Mouse (Mus musculus) neural tube, embryonic 15.5 days (tissue): ENCODE measurements around the gene Pqlc2. TPM values are rescaled to one million over a fixed set of nuclear protein-coding genes. Genes with fewer than 3 reads are reported as not detected.

Source experiments
- ATAC-seq: fragments of 200-750 bp; cut with Nextera tagmentation; 2 replicates; pipeline ENCODE4 v1.8.0; 2017; ENCODE audit warnings: mild to moderate bottlenecking, moderate TSS enrichment, moderate library complexity; ENCODE audit not compliant: low FRiP score
- H3K27ac ChIP-seq: fragments of 300-500 bp; sonication (generic); replicated peaks from 2 replicates; pipeline ENCODE4 v1.5.1; 2015; ENCODE audit warnings: mild to moderate bottlenecking, inconsistent platforms
- H3K27me3 ChIP-seq: fragments of 300-500 bp; sonication (generic); replicated peaks from 2 replicates; pipeline ENCODE4 v1.6.1; 2015; ENCODE audit warnings: inconsistent platforms
- H3K36me3 ChIP-seq: fragments of 300-500 bp; sonication (generic); 2 replicates; pipeline ENCODE4 v1.6.1; 2015; ENCODE audit warnings: inconsistent platforms
- H3K4me1 ChIP-seq: fragments of 300-500 bp; sonication (generic); 2 replicates; pipeline ENCODE4 v1.6.1; 2015; ENCODE audit warnings: inconsistent platforms
- H3K4me2 ChIP-seq: fragments of 300-500 bp; sonication (generic); 2 replicates; pipeline ENCODE4 v1.6.1; 2015; ENCODE audit warnings: inconsistent platforms, mild to moderate bottlenecking, moderate library complexity
- H3K4me3 ChIP-seq: fragments of 300-500 bp; sonication (generic); replicated peaks from 2 replicates; pipeline ENCODE4 v1.5.1; 2015; ENCODE audit warnings: mild to moderate bottlenecking, inconsistent platforms
- H3K9ac ChIP-seq: fragments of 300-500 bp; sonication (generic); replicated peaks from 2 replicates; pipeline ENCODE4 v1.6.1; 2015; ENCODE audit warnings: mild to moderate bottlenecking, inconsistent platforms
- H3K9me3 ChIP-seq: fragments of 300-500 bp; sonication (generic); replicated peaks from 2 replicates; pipeline ENCODE4 v1.6.1; 2016; ENCODE audit warnings: inconsistent platforms
- WGBS: fragments of 180-500 bp; shearing (Covaris S2); methylation state at CpG from one replicate; pipeline ENCODE4 v1.1.7; 2015; ENCODE audit warnings: mixed read lengths; 5-methylcytosine and 5-hydroxymethylcytosine counted together
- polyA plus RNA-seq: library from polyadenylated mRNA; unstranded; fragments of >200 nt; fragmentation: Nextera tagmentation; extraction: Ambion mirVana; gene quantifications from 2 replicates; pipeline ENCODE4 v1.2.1, GENCODE M21; 2015

The Pqlc2 gene
- polyA plus RNA-seq, 1 experiment from 2014 or later = 14.0 TPM

DNA sequence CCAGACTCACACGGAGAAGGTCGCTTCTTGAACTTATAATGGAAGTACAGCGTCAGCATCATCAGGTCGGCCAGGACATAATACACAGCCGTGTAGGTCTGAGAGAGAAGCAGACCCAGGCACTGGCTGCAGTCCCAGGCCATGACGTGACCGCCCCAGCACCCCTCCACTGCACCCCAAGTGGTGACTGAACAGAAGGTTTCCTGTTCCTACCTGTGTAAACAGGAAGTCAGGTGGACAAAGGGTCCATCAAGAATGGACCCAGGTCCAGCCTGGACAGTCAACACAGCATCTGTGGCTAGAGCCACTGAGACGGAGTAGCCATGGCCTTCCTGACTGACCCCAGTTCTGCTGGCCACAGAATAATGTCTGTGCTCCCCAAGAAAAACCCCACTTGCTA lies 8.7 kb downstream of the Pqlc2 start:
- H3K9me3 ChIP-seq = no peaks in the 10 kb centered on the region
- H3K9ac ChIP-seq = no peak overlapping the region
- no peak overlapping the region for H3K4me2 ChIP-seq
- peaks cover 47% of the 10 kb centered on the region for H3K36me3 ChIP-seq
- H3K27ac ChIP-seq = no peak overlapping the region
- no peaks in the 10 kb centered on the region for H3K4me1 ChIP-seq
- ATAC-seq = no peak
- WGBS = 94% methylated on average over 8 of the region's 8 CpGs
- H3K4me3 ChIP-seq = no peak overlapping the region
- H3K27me3 ChIP-seq = no peaks in the 10 kb centered on the region

DNA sequence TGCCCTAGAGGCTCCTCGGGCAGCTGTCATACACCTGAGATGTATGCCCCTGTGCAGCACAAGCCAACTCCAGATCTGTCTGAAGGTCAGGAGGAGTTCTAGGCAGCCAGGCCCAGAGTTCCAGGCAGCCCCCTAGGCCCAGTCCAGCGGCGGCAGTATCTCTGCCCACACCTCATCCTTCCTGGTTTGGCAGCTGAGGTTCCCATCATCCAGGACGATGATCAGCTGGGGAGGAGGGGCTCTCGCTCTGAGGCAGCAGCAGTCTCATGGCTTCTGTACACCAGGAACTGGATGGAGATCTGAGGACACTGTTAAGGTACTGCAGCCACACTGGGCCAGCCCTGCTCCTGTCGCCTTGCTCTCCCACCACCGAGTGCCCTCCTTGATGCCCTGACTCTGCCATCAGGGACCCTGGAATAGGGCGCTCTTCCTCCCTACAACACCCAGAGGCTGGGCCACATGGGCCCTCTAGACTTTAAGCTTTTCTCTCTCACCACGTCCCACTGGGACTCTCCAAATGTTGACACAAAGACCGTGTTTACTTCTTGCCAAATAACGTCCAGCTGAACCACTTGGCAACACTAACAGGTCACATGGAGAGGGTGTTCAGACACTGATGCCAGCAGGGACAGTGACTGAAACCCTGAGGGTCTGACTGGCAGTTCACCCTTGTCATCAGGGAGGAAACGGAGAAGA lies 11.7 kb downstream of the Pqlc2 start:
- H3K9ac ChIP-seq = no peak overlapping the region
- H3K27me3 ChIP-seq = no peaks in the 10 kb centered on the region
- no peak overlapping the region for H3K4me3 ChIP-seq
- ATAC-seq = no peak
- H3K27ac ChIP-seq = no peak overlapping the region
- H3K9me3 ChIP-seq = no peaks in the 10 kb centered on the region
- no peaks in the 10 kb centered on the region for H3K4me1 ChIP-seq
- H3K4me2 ChIP-seq = no peak overlapping the region
- 85% methylated on average over 12 of the region's 12 CpGs for WGBS
- H3K36me3 ChIP-seq = peaks cover 31% of the 10 kb centered on the region

DNA sequence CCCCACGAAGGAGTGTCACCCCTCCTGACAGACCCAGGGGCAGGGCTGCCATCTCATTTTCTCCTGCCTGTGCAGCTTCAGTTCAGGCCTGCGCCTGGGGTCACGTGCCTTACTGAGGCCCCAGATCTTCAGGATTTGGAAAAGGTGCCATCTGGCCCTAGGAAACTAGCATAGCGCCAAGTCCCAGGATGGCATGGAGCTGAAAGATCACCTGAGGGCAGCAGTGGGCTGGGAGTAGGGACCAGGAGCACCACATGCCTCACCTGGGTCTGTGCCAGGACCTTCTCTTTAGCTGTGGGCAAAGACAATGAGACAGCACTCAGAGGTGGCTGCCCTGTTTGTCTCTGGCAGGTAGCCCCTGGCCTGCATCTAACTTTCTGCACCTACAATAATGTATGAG lies 12.9 kb downstream of the Pqlc2 start:
- Histone ChIP-seq H3K4me2 (no peak overlapping the region), H3K4me3 (no peak overlapping the region), H3K27me3 (no peaks in the 10 kb centered on the region), H3K27ac (no peak overlapping the region), H3K9me3 (no peaks in the 10 kb centered on the region), H3K36me3 (peaks cover 31% of the 10 kb centered on the region), H3K9ac (no peak overlapping the region), H3K4me1 (no peaks in the 10 kb centered on the region)
- ATAC-seq = no peak
- WGBS = 88% methylated on average over 4 of the region's 4 CpGs

DNA sequence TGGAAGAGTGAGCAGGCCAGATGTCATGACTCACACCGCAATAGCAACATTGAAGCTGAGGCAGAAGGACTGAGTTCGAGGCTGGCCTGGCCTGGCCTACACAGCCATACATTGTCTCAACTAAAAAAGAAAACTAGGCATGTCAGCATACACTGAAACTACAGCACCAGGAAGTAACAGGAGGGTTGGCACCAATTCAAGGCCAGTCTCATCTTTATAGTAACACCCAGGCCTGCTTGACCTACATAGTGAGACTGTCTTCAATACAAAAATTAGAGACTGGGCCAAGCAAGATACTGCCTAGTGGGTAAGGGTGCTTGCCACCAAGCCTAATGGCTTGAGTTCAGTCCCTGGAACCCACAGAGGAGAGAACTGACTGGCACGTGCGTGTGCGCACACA lies 18.5 kb downstream of the Pqlc2 start:
- ATAC-seq = no peak

DNA sequence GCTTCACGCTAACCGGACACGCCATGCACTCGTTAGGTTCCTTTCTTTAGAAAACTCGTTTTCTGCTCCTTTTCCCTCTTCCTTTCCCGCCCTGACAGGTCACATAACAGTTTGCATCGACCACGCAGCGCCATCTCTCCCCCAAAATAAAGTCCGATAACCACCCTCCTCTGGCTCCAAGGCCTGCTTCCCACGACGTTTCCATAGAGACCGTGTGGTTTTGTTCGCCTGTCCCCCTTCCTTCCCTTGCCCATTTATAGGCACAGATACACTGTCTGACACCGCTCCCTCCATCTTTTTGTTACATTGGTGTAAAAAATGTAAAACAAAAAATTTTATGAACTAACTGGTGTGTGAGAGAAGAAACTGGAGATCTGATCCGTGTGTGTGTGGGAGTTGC lies 19.4 kb downstream of the Pqlc2 start:
- H3K4me3 ChIP-seq = no peak overlapping the region
- no peak overlapping the region for H3K27ac ChIP-seq
- no peak for ATAC-seq
- H3K4me1 ChIP-seq = no peaks in the 10 kb centered on the region
- peaks cover 32% of the 10 kb centered on the region for H3K36me3 ChIP-seq
- H3K9me3 ChIP-seq = no peaks in the 10 kb centered on the region
- no peak overlapping the region for H3K9ac ChIP-seq
- H3K27me3 ChIP-seq = no peaks in the 10 kb centered on the region
- no peak overlapping the region for H3K4me2 ChIP-seq
- 90% methylated on average over 16 of the region's 16 CpGs for WGBS

More for the DNA sequence above, 18.5 kb downstream of the Pqlc2 start:
- WGBS = 97% methylated on average over 5 of the region's 5 CpGs
- Histone ChIP-seq H3K4me1 (no peaks in the 10 kb centered on the region), H3K4me2 (no peak overlapping the region), H3K9me3 (no peaks in the 10 kb centered on the region), H3K36me3 (peaks cover 31% of the 10 kb centered on the region), H3K9ac (no peak overlapping the region), H3K4me3 (no peak overlapping the region), H3K27me3 (no peaks in the 10 kb centered on the region), H3K27ac (no peak overlapping the region)

DNA sequence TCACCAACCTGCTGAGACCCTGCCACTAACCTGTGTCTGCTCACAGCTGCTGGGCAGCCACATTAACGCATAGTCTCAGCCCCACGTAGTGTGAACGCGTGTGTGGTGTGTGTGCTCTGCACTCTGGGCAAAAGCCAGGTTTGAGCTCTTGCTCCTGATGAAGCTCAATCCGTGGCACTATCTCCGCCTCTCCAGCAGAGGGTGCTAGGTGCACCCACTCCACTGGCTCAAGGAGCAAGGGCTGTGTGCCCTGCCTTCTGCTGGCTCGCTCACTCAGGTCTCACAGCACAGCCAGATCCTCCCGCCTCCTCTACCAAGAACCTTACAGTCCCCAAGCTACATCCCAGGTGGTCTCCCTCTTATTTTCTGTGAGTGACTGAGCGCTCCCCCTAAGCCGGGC lies 21.5 kb downstream of the Pqlc2 start:
- Histone ChIP-seq H3K4me2 (no peak overlapping the region), H3K4me1 (no peaks in the 10 kb centered on the region), H3K36me3 (peaks cover 36% of the 10 kb centered on the region), H3K27ac (no peak overlapping the region), H3K4me3 (no peak overlapping the region), H3K9me3 (no peaks in the 10 kb centered on the region), H3K27me3 (no peaks in the 10 kb centered on the region), H3K9ac (no peak overlapping the region)
- WGBS = 67% methylated on average over 10 of the region's 10 CpGs
- ATAC-seq = no peak

DNA sequence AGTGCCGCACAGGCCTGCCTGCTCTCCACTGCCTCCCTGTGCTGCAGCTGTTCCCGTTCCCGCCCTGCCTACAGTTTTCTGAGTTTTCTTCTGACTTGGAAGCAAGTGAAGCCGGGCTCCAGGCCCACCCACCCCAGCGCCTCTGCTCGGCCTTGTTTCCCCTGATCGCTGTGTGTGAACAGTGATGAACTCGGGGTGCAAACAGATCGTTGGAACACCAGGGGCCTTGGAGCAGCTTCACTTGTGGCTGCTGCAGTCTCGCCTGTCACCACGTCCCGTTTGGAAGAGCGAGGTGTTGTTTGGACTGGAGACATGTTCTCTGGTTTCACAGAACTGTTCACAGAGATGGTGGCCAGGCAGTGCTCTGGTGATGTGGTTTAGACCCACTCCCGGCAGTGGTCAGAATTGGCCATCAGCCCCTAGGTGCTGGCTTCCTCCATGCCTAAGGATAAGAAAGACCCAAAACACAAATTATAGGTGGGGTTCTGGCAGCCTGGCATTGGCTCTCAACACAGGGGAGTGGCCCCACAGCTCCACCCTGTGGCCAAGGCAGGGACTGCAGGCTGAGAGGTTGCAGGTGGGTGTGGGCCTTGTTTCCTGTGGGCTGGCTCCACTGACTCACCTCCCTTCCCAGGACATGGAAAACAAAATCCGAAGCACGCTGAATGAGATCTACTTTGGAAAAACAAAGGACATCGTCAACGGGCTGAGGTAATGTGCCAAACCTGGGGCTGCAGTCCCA lies 23.2 kb downstream of the Pqlc2 start:
- ATAC-seq = no peak
- Histone ChIP-seq H3K4me2 (no peak overlapping the region), H3K36me3 (peaks cover 41% of the 10 kb centered on the region), H3K9ac (no peak overlapping the region), H3K27me3 (no peaks in the 10 kb centered on the region), H3K4me1 (peaks cover 13% of the 10 kb centered on the region), H3K27ac (no peak overlapping the region), H3K4me3 (no peak overlapping the region), H3K9me3 (no peaks in the 10 kb centered on the region)
- 85% methylated on average over 18 of the region's 18 CpGs for WGBS

DNA sequence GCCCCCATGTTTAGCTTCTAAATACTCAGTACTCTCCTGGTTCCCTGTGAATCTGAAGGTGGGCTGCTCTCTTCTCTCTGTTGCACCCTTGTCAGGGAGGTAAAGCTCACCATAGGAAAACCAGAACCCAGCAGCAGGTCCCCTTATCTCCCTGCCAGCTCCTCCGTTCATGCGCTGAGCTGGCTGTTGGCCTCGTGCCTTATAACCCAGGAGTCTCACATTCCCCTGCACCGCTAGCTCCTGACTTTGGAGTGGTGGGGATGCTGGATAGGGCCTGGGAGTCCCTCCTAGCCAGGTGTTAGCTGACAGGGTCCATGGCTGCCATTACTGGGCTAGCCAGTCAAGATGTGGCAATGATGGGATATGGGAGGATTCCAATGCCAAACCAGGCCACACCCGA lies 24.3 kb downstream of the Pqlc2 start:
- Histone ChIP-seq H3K9ac (no peak overlapping the region), H3K4me1 (peaks cover 18% of the 10 kb centered on the region), H3K36me3 (peaks cover 50% of the 10 kb centered on the region), H3K4me2 (no peak overlapping the region), H3K4me3 (no peak overlapping the region), H3K27ac (no peak overlapping the region), H3K9me3 (no peaks in the 10 kb centered on the region), H3K27me3 (no peaks in the 10 kb centered on the region)
- no peak for ATAC-seq
- WGBS = 87% methylated on average over 5 of the region's 5 CpGs

DNA sequence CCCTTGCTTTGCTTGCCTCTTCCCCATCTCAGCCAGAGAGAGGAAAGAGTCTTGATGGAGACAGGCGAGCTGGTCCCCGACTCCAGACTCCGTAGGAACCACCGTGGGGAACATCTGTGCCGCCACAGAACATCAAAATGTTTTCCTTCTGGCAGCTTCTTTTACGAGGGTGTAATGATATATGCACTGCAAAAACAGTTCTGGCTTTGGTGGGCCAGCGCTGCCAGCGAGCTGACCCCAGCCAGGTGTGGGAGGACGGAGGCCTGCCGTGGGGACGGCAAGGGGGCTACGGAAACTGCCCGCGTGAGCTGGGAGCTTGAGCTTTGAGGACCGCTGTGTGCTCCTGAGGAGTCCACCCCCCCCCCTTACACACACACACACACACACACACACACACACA lies 25.6 kb downstream of the Pqlc2 start:
- no peak overlapping the region for H3K4me2 ChIP-seq
- H3K4me3 ChIP-seq = no peak overlapping the region
- no peak for ATAC-seq
- H3K27me3 ChIP-seq = no peaks in the 10 kb centered on the region
- H3K9me3 ChIP-seq = no peaks in the 10 kb centered on the region
- no peak overlapping the region for H3K27ac ChIP-seq
- no peak overlapping the region for H3K9ac ChIP-seq
- WGBS = 85% methylated on average over 15 of the region's 15 CpGs
- peaks cover 18% of the 10 kb centered on the region for H3K4me1 ChIP-seq
- H3K36me3 ChIP-seq = peaks cover 50% of the 10 kb centered on the region

DNA sequence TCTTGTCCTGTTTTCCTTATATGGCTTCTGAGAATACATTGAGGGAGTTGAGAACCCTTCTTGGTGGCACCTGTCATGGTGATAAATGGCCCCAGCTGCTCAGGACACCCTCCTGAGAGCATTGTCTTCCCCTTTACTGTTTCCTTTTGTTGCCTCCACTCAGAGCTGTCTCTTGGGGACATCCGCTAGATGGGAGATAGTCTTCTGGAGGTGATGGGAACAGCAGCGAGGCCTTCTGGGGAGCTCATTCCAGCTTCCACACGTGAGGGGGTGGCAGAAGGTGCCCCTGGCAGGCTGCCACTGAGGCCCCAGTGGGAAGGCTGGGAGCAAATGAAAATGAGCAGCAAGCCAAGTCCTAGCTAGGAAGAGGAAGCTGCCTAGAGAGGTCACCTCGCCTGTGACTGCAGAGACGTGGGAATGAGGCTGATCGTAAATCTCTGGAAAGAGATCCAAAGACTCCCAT lies 27.5 kb downstream of the Pqlc2 start:
- H3K9ac ChIP-seq = no peak overlapping the region
- no peak overlapping the region for H3K4me3 ChIP-seq
- 15% methylated on average over 6 of the region's 6 CpGs for WGBS
- no peaks in the 10 kb centered on the region for H3K9me3 ChIP-seq
- no peak overlapping the region for H3K4me2 ChIP-seq
- H3K4me1 ChIP-seq = peaks cover 18% of the 10 kb centered on the region
- no peaks in the 10 kb centered on the region for H3K27me3 ChIP-seq
- no peak for ATAC-seq
- H3K27ac ChIP-seq = peak overlapping the region; percentile 4; the same call in 1 of the 2 replicates
- peaks cover 44% of the 10 kb centered on the region for H3K36me3 ChIP-seq

DNA sequence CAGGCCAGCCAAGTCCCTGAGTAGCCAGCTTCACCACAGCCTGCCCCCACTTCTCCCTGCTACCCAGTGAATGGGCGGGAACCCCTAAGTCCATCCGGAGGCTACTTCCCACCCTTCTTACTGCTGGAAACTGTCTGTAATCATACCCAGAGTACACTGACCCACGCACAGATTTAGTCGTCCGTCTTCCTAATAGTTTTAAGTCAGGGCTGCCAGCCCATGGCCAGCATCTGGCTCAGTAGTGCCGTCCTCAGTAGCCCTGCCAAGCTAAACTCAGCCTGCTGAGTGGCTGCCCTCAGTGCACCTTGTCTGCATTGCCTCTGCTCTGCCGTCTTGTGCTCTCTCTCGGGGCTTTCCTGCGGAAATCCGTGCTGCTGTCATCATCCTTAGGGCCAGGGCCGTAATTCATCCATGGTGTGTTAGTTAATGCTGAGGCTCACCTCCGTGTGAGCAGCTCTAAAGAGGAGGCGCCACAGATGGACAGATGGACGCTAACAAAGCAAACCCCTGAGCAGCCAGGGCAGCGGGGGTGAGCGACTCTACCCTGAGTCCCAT lies 28.6 kb downstream of the Pqlc2 start:
- peaks cover 35% of the 10 kb centered on the region for H3K36me3 ChIP-seq
- 56% methylated on average over 16 of the region's 16 CpGs for WGBS
- H3K4me2 ChIP-seq = no peak overlapping the region
- H3K4me3 ChIP-seq = no peak overlapping the region
- no peak overlapping the region for H3K27ac ChIP-seq
- no peak for ATAC-seq
- no peaks in the 10 kb centered on the region for H3K9me3 ChIP-seq
- no peaks in the 10 kb centered on the region for H3K27me3 ChIP-seq
- no peak overlapping the region for H3K9ac ChIP-seq
- peaks cover 18% of the 10 kb centered on the region for H3K4me1 ChIP-seq

DNA sequence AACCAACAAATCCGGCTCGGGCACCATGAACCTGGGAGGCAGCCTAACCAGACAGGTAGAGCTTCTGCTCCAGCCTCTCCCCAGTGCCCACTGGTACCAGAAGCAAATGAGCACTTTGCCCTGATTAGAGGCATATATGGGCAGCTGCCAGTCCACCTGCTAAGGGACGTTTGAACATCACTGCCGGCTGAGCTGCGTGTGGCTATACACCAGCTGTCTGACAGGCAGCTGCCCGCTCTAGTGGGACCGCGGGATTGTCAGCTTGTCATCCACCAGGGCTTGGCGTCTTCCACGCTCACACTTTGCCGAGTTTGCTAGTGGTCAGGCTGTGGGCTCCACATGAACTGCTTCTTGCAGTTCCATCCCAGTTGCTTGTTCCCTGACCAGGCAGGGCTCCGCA lies 30.0 kb downstream of the Pqlc2 start:
- Histone ChIP-seq H3K9ac (no peak overlapping the region), H3K27me3 (no peaks in the 10 kb centered on the region), H3K9me3 (no peaks in the 10 kb centered on the region), H3K27ac (no peak overlapping the region), H3K4me1 (peaks cover 18% of the 10 kb centered on the region), H3K4me3 (no peak overlapping the region), H3K4me2 (no peak overlapping the region), H3K36me3 (peaks cover 31% of the 10 kb centered on the region)
- ATAC-seq = no peak
- WGBS = 87% methylated on average over 12 of the region's 12 CpGs
